Mouse (Mus musculus): ENCODE measurements around the gene Car6. TPM values are rescaled to one million over a fixed set of nuclear protein-coding genes. Genes with fewer than 3 reads are reported as not detected.
A peak's percentile ranks its signal among the peaks of the same experiment; 100 is the strongest.

Gene Car6
- polyA plus RNA-seq, 1 experiment from 2014 or later = not detected

DNA sequence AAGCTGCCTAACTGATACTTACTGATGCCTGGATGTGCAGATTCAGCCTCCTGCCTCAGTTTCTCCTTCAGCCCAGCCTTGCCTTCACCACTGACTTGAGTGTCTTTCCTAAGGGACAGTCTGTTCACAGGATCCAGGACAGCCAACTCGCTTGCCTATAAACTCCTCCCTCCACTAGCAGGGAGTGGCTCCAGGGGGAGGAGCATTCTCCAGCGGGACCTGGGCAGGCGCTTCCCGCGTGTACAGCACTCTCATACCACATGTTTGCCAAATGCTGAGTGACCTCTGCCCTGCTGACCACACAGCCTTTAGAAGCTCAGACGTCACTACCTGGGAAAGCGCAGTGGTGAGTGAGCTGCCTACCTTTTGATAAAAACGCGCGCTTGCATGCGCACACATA is 19.5 kb upstream of the Car6 start:
- no peak overlapping the region for H3K27ac ChIP-seq (ENCODE audit: low read length)
- H3K4me1 ChIP-seq (replicated peaks; ENCODE audit: control insufficient read depth, insufficient read depth, low read length) = peaks cover 2% of the 10 kb centered on the region; the same call in 1 of the 2 replicates
- no peaks in the 10 kb centered on the region for H3K36me3 ChIP-seq (ENCODE audit: control insufficient read depth, insufficient read depth)
- peak overlapping the region; percentile 25; the same call in 1 of the 2 replicates for H3K4me2 ChIP-seq (ENCODE audit: low read length)
- no peak for ATAC-seq
- no peaks in the 10 kb centered on the region for H3K27me3 ChIP-seq (replicated peaks; ENCODE audit: control insufficient read depth, insufficient read depth, low read length)
- no peaks in the 10 kb centered on the region for H3K9me3 ChIP-seq (ENCODE audit: control insufficient read depth, low read length)
- H3K9ac ChIP-seq (replicated peaks; ENCODE audit: low read depth, low read length) = no peak overlapping the region
- WGBS = 22% methylated on average over 11 of the region's 11 CpGs
- H3K4me3 ChIP-seq (replicated peaks; ENCODE audit: low read length) = no peak overlapping the region

DNA sequence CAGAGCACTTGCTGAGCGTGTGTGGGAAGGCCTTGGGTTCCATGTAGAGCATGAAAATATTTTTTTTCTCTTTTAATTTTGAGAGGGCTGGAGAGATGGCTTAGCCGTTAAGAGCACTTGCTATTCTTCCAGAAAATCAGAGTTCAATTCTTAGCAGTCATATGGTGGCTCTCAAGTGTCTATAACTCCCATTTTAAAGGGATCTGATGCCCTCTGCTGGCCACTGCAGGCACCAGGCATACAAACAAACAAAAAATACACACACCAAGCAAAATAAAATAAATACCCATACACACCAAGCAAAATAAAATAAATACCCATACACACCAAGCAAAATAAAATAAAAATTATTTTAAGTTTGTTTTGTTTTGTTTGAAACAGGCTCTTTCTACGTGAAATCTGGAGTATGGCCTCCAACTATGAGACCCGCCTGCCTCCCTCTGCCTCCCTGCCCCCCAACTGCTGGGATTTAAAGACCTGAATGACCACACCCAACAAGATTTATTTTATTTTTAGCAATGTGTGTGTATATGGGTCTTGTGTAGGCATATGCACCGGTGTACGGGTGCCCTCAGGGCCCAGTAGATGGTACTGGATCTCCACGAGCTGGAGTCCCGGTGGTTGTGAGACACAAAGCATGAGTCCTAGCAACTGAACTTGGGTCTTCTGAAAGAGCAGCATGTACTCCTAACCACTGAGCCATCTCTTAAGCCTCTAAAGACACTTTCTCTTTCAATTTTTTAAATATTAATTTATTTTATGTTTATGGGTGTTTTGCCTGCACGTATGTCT is 18.6 kb upstream of the Car6 start:
- no peaks in the 10 kb centered on the region for H3K36me3 ChIP-seq (ENCODE audit: control insufficient read depth, insufficient read depth)
- H3K9me3 ChIP-seq (ENCODE audit: control insufficient read depth, low read length) = no peaks in the 10 kb centered on the region
- ATAC-seq = 0 out of 2 replicates have a peak, but pooled peaks have one; percentile 38
- no peak overlapping the region for H3K27ac ChIP-seq (ENCODE audit: low read length)
- H3K27me3 ChIP-seq (replicated peaks; ENCODE audit: control insufficient read depth, insufficient read depth, low read length) = no peaks in the 10 kb centered on the region
- H3K4me3 ChIP-seq (replicated peaks; ENCODE audit: low read length) = no peak overlapping the region
- no peaks in the 10 kb centered on the region for H3K4me1 ChIP-seq (replicated peaks; ENCODE audit: control insufficient read depth, insufficient read depth, low read length)
- 66% methylated on average over 9 of the region's 9 CpGs for WGBS
- H3K9ac ChIP-seq (replicated peaks; ENCODE audit: low read depth, low read length) = no peak overlapping the region
- H3K4me2 ChIP-seq (ENCODE audit: low read length) = no peak overlapping the region

DNA sequence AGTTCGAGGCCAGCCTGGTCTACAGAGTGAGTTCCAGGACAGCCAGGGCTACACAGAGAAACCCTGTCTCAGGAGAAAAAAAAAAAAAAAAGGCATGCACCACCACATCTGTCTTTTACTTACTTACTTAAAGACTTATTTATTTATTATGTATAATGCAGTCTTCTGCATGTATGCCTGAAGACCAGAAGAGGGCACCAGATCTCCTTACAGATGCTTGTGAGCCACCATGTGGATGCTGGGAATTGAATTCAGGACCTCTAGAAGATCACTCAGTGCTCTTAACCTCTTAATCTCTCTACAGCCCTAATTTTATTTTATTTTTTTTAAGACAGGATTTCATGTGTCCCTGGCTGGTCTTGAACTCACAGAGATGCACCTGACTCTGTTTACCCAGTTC is 16.8 kb upstream of the Car6 start:
- H3K4me2 ChIP-seq (ENCODE audit: low read length) = no peak overlapping the region
- no peak overlapping the region for H3K9ac ChIP-seq (replicated peaks; ENCODE audit: low read depth, low read length)
- peaks cover under 1% of the 10 kb centered on the region; the same call in 1 of the 2 replicates for H3K4me1 ChIP-seq (replicated peaks; ENCODE audit: control insufficient read depth, insufficient read depth, low read length)
- no peak overlapping the region for H3K4me3 ChIP-seq (replicated peaks; ENCODE audit: low read length)
- no peaks in the 10 kb centered on the region for H3K36me3 ChIP-seq (ENCODE audit: control insufficient read depth, insufficient read depth)
- no peaks in the 10 kb centered on the region for H3K9me3 ChIP-seq (ENCODE audit: control insufficient read depth, low read length)
- no peaks in the 10 kb centered on the region for H3K27me3 ChIP-seq (replicated peaks; ENCODE audit: control insufficient read depth, insufficient read depth, low read length)
- no peak overlapping the region for H3K27ac ChIP-seq (ENCODE audit: low read length)
- ATAC-seq = no peak
- WGBS = 78% methylated on average over 1 of the region's 1 CpGs

DNA sequence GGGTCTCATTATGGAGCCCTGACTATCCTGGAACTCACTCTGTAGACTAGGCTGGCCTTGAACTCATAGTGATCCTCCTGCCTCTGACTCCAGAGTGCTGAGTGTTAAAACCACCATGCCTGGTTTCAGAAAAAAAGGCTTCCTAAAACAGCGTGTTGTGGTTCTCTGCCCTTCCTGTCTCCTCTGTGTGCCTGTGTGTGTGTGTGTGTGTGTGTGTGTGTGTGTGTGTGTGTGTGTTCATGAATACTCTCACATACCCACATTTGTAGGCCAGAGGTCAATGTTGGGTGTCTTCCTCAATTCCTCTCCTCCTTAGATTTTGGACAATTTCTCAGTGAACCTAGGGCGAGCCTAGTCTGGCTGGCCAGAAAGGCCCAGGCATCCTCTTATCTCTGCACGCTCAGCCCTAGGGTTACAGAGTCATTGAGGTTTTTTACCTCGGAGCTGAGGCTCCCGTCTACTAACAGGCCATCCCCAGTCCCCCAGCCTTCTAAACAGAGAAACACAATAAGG is 16.0 kb upstream of the Car6 start:
- Histone ChIP-seq H3K4me1 (replicated peaks; ENCODE audit: control insufficient read depth, insufficient read depth, low read length) (peaks cover 7% of the 10 kb centered on the region; the same call in 1 of the 2 replicates), H3K4me2 (ENCODE audit: low read length) (no peak overlapping the region), H3K27ac (ENCODE audit: low read length) (no peak overlapping the region), H3K4me3 (replicated peaks; ENCODE audit: low read length) (no peak overlapping the region), H3K27me3 (replicated peaks; ENCODE audit: control insufficient read depth, insufficient read depth, low read length) (no peaks in the 10 kb centered on the region), H3K36me3 (ENCODE audit: control insufficient read depth, insufficient read depth) (no peaks in the 10 kb centered on the region), H3K9me3 (ENCODE audit: control insufficient read depth, low read length) (no peaks in the 10 kb centered on the region), H3K9ac (replicated peaks; ENCODE audit: low read depth, low read length) (no peak overlapping the region)
- 69% methylated on average over 5 of the region's 5 CpGs for WGBS
- no peak for ATAC-seq

DNA sequence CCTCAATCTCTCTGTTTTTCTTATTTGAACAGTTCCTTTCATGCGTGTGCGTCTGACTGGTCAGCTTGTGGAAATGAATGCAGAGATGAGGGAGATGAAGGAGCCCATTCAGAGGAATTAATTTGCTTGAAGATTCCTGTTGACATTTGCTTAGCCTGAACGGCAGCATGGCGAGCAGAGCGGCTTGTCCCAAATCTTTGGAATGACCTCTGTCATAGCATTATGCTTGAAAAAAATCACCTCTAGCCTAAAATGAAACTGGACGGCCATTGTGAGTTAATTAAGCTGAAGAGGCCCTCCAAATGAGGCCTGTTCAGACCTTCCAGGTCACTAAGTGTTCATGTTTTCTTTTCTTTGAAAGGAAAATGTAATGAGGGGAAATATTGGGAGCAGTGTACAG is 15.3 kb upstream of the Car6 start:
- Histone ChIP-seq H3K27me3 (replicated peaks; ENCODE audit: control insufficient read depth, insufficient read depth, low read length) (no peaks in the 10 kb centered on the region), H3K4me3 (replicated peaks; ENCODE audit: low read length) (no peak overlapping the region), H3K9ac (replicated peaks; ENCODE audit: low read depth, low read length) (no peak overlapping the region), H3K27ac (ENCODE audit: low read length) (no peak overlapping the region), H3K4me1 (replicated peaks; ENCODE audit: control insufficient read depth, insufficient read depth, low read length) (peaks cover 7% of the 10 kb centered on the region; the same call in 1 of the 2 replicates), H3K36me3 (ENCODE audit: control insufficient read depth, insufficient read depth) (no peaks in the 10 kb centered on the region), H3K4me2 (ENCODE audit: low read length) (no peak overlapping the region), H3K9me3 (ENCODE audit: control insufficient read depth, low read length) (no peaks in the 10 kb centered on the region)
- WGBS = 29% methylated on average over 6 of the region's 6 CpGs
- ATAC-seq = no peak

DNA sequence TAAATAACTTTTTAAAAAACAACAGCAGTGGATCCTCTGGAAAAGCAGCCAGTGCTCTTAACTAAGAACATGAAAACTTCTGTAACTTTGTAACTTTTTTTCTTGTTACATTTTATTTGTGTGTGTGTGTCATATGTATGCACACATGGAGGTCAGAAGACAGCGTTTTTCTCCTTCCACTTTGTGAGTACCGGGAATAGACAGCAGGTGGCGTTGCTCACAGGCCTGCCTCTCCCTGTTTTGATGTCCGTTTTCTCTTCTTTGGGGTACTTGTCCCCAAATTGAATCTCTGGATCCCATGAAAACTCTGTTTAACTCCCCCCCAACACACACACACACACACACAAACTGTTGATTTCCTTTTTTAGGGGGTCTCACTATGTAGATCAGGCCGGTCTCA is 12.8 kb upstream of the Car6 start:
- Histone ChIP-seq H3K27me3 (replicated peaks; ENCODE audit: control insufficient read depth, insufficient read depth, low read length) (no peaks in the 10 kb centered on the region), H3K9ac (replicated peaks; ENCODE audit: low read depth, low read length) (no peak overlapping the region), H3K4me1 (replicated peaks; ENCODE audit: control insufficient read depth, insufficient read depth, low read length) (peaks cover 7% of the 10 kb centered on the region; the same call in 1 of the 2 replicates), H3K4me2 (ENCODE audit: low read length) (no peak overlapping the region), H3K4me3 (replicated peaks; ENCODE audit: low read length) (no peak overlapping the region), H3K9me3 (ENCODE audit: control insufficient read depth, low read length) (no peaks in the 10 kb centered on the region), H3K36me3 (ENCODE audit: control insufficient read depth, insufficient read depth) (no peaks in the 10 kb centered on the region), H3K27ac (ENCODE audit: low read length) (no peak overlapping the region)
- WGBS = 34% methylated on average over 5 of the region's 5 CpGs
- ATAC-seq = no peak

DNA sequence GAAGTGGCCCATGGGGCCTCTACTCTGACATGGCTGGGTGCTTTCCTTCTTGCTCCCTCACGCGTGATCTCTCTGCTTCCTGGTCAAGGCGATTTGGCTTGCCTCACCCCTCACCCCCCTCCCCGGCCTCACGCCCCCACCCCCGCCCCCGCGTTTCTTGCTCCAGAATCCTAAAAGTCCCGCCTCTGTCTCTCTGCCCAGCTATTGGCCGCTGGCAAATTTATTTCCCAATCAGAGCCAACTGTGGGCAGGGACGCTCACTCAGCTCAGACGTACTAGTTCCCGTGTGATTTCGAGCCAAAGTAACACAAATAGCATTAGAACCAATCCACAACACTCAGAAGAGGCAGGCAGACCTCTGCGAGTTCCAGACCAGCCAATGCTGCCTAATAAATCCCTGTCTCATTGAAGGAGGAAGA is 11.4 kb upstream of the Car6 start:
- WGBS = 1% methylated on average over 15 of the region's 15 CpGs
- Histone ChIP-seq H3K27ac (ENCODE audit: low read length) (no peak overlapping the region), H3K9me3 (ENCODE audit: control insufficient read depth, low read length) (no peaks in the 10 kb centered on the region), H3K4me3 (replicated peaks; ENCODE audit: low read length) (peak overlapping the region; percentile 9; the same call in 1 of the 2 replicates), H3K4me1 (replicated peaks; ENCODE audit: control insufficient read depth, insufficient read depth, low read length) (peaks cover 7% of the 10 kb centered on the region; the same call in 1 of the 2 replicates), H3K27me3 (replicated peaks; ENCODE audit: control insufficient read depth, insufficient read depth, low read length) (no peaks in the 10 kb centered on the region), H3K36me3 (ENCODE audit: control insufficient read depth, insufficient read depth) (no peaks in the 10 kb centered on the region), H3K4me2 (ENCODE audit: low read length) (peak overlapping the region; percentile 41), H3K9ac (replicated peaks; ENCODE audit: low read depth, low read length) (0 out of 2 replicates have a peak overlapping the region, but pooled peaks have one; percentile 7)
- ATAC-seq = 0 out of 2 replicates have a peak, but pooled peaks have one; percentile 49

DNA sequence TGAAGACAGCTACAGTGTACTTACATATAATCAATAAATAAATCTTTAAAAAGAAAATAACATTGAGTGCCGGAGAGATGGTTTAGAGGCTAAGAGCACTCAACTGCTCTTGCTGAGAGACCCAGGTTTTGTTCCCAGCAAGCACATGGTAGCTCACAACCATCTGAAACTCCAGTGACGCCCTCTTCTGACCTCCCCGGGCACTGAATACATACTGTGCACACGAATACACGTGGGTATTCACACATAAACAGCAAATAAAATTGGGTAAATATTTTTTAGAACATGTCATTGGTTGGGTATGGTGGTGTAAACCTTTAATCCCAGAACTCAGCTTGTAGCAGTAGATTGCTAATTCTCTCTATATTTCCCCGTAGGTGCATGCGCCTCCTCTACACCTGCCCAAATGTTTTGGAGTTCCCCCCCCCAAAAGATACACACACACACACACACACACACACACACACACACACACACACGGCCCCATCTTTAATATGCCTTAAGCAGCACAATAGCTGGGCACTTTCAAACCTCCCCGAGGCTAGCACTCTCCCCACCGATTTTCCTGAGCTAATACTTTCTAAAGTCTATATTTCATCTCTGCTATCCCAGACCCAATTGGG is 10.9 kb upstream of the Car6 start:
- H3K27ac ChIP-seq (ENCODE audit: low read length) = no peak overlapping the region
- H3K4me1 ChIP-seq (replicated peaks; ENCODE audit: control insufficient read depth, insufficient read depth, low read length) = peaks cover 7% of the 10 kb centered on the region; the same call in 1 of the 2 replicates
- peak overlapping the region; percentile 41 for H3K4me2 ChIP-seq (ENCODE audit: low read length)
- ATAC-seq = no peak
- no peak overlapping the region for H3K9ac ChIP-seq (replicated peaks; ENCODE audit: low read depth, low read length)
- H3K9me3 ChIP-seq (ENCODE audit: control insufficient read depth, low read length) = no peaks in the 10 kb centered on the region
- H3K36me3 ChIP-seq (ENCODE audit: control insufficient read depth, insufficient read depth) = no peaks in the 10 kb centered on the region
- H3K27me3 ChIP-seq (replicated peaks; ENCODE audit: control insufficient read depth, insufficient read depth, low read length) = no peaks in the 10 kb centered on the region
- no peak overlapping the region for H3K4me3 ChIP-seq (replicated peaks; ENCODE audit: low read length)
- 49% methylated on average over 10 of the region's 10 CpGs for WGBS

DNA sequence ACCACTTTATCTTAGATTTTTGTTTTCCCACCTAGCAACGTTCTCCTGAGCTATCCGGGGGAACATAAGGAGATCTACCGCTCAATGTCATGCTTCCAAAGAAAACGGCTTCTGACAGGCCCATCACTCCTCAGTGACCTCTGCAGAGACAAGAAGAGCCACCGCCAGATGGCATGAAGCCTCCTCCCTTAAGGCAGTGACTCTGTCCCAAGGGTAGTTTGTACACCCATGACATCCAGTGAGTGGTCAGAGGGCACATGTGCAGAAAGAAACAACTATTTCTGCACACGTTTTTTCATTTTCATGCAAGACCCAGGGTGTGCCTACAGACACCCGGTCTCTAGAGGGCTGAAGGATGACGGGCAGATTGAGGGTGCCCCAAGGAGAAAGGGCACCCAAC is 9.2 kb upstream of the Car6 start:
- Histone ChIP-seq H3K36me3 (ENCODE audit: control insufficient read depth, insufficient read depth) (no peaks in the 10 kb centered on the region), H3K9ac (replicated peaks; ENCODE audit: low read depth, low read length) (no peak overlapping the region), H3K9me3 (ENCODE audit: control insufficient read depth, low read length) (no peaks in the 10 kb centered on the region), H3K27me3 (replicated peaks; ENCODE audit: control insufficient read depth, insufficient read depth, low read length) (no peaks in the 10 kb centered on the region), H3K4me3 (replicated peaks; ENCODE audit: low read length) (no peak overlapping the region), H3K4me1 (replicated peaks; ENCODE audit: control insufficient read depth, insufficient read depth, low read length) (peaks cover 7% of the 10 kb centered on the region; the same call in 1 of the 2 replicates), H3K4me2 (ENCODE audit: low read length) (no peak overlapping the region), H3K27ac (ENCODE audit: low read length) (no peak overlapping the region)
- ATAC-seq = no peak
- 88% methylated on average over 8 of the region's 8 CpGs for WGBS
